Mouse (Mus musculus): ENCODE measurements around the gene Lrrc73. TPM values are rescaled to one million over a fixed set of nuclear protein-coding genes. Genes with fewer than 3 reads are reported as not detected.
A peak's percentile ranks its signal among the peaks of the same experiment; 100 is the strongest.

Lrrc73 gene
- polyA plus RNA-seq, 1 experiment from 2014 or later: 0.73 TPM

DNA sequence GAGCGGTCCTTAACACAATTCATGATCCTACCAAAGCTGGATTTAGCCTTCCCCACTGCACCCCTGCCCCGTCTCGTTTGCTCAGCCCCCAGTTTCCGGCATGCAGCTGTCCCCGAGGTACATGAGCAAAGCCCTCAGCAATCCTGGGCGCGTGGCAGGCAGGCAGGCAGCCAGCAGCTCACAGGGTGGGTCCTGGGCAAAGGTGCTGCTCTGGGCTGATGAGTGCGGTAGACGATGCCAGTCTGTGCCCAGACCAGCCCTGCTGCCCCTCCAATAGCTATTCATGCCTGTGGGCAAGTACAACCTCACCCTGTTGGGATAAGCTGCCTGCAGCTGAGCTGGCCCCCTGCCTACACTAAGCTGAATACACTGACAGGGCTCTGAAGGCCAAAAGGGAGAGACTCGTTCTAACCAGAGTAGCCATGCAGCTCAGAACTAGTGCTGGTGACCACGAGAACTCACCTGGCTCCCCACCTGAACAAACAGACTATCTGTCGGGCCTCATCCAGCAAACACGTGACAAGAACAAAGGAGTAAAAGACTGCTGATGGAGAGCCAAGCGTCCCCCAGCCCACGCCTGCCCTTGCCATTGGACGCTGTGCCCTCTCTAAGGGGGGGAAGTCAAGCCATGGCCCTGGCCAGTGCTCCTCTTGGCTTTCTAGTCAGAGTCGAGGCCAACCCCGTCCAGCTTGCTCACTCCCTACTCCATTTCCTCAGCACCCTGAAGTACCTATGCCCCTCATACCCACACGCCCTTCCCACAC is 16.6 kb downstream of the Lrrc73 start:
- H3K4me3 ChIP-seq (ENCODE audit: low read depth, low read length): no peak overlapping the region
- H3K4me2 ChIP-seq (replicated peaks; ENCODE audit: low read depth): no peak overlapping the region
- H3K27me3 ChIP-seq (ENCODE audit: control insufficient read depth, insufficient read depth, low read length): no peaks in the 10 kb centered on the region
- peaks cover 7% of the 10 kb centered on the region for H3K36me3 ChIP-seq (ENCODE audit: control insufficient read depth, insufficient read depth, low read length)
- H3K9ac ChIP-seq (ENCODE audit: low read length): 0 out of 2 replicates have a peak overlapping the region, but pooled peaks have one; percentile 23
- ATAC-seq (ENCODE audit: low FRiP score, low TSS enrichment) (peak; percentile 25; the same call in 1 of the 2 replicates), DNase-seq (ENCODE audit: low spot score) (peak; percentile 63)
- H3K9me3 ChIP-seq (ENCODE audit: control insufficient read depth, low read length): no peaks in the 10 kb centered on the region
- peak overlapping the region; percentile 50 for H3K27ac ChIP-seq (replicated peaks)
- H3K4me1 ChIP-seq (replicated peaks; ENCODE audit: control insufficient read depth, insufficient read depth): no peaks in the 10 kb centered on the region
- TF ChIP-seq CTCF (IDR thresholded peaks at IDR 0.05; ENCODE audit: low read depth) (no peak), EP300 (optimal IDR thresholded peaks at IDR 0.05) (no peak)
- WGBS: 50% methylated on average over 19 of the region's 19 CpGs

DNA sequence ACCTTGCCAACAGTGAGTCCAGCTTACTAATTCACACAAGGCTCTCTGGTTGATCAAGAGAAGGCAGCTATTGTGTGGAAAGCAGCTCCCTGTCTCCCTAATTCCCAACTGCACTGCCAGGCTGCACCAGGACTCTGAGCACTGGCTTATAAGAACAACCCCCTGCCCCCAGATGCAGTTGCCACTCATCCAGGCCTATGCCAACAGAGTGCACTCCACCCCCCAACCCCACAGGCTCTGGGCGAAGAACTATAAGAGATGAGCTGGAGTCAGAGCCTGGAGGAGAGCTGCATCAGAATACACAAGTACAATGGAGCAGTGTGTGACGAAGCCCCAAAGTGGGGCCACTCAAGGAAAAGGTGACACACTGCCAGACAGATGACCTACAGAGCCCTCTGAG is 18.7 kb downstream of the Lrrc73 start:
- TF ChIP-seq EP300 (optimal IDR thresholded peaks at IDR 0.05): no peak
- H3K36me3 ChIP-seq (ENCODE audit: control insufficient read depth, insufficient read depth, low read length): peaks cover 7% of the 10 kb centered on the region
- no peak for DNase-seq (ENCODE audit: low spot score)

DNA sequence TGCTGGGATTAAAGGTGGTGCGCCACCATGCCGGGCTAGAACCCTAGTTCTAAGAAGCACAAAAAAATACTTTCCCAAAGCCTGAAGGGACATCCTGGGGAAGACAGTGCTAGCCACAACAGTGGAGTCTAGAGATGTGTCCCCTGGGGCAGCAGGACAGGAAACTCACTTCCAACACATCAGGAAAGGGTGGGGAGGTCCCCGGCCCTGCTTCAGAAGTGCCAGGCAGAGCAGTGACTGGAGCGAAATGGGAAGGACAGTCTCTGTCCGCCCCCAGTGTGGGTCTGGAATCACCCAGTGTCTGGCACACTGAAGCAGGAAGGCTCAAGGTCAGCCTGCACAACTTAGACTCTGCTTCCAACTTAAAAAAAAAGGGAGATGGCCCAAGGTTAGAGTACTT is 19.3 kb downstream of the Lrrc73 start:
- 89% methylated on average over 5 of the region's 5 CpGs for WGBS
- Histone ChIP-seq H3K9me3 (ENCODE audit: control insufficient read depth, low read length) (no peaks in the 10 kb centered on the region), H3K4me1 (replicated peaks; ENCODE audit: control insufficient read depth, insufficient read depth) (no peaks in the 10 kb centered on the region), H3K27me3 (ENCODE audit: control insufficient read depth, insufficient read depth, low read length) (no peaks in the 10 kb centered on the region), H3K36me3 (ENCODE audit: control insufficient read depth, insufficient read depth, low read length) (peaks cover 7% of the 10 kb centered on the region), H3K4me2 (replicated peaks; ENCODE audit: low read depth) (no peak overlapping the region), H3K27ac (replicated peaks) (no peak overlapping the region), H3K4me3 (ENCODE audit: low read depth, low read length) (no peak overlapping the region), H3K9ac (ENCODE audit: low read length) (no peak overlapping the region)
- no peak for TF ChIP-seq CTCF (IDR thresholded peaks at IDR 0.05; ENCODE audit: low read depth)
- TF ChIP-seq EP300 (optimal IDR thresholded peaks at IDR 0.05): no peak
- ATAC-seq (ENCODE audit: low FRiP score, low TSS enrichment) (no peak), DNase-seq (ENCODE audit: low spot score) (no peak)

More for the DNA sequence above, 18.7 kb downstream of the Lrrc73 start:
- Histone ChIP-seq H3K27me3 (ENCODE audit: control insufficient read depth, insufficient read depth, low read length) (no peaks in the 10 kb centered on the region), H3K9me3 (ENCODE audit: control insufficient read depth, low read length) (no peaks in the 10 kb centered on the region), H3K4me1 (replicated peaks; ENCODE audit: control insufficient read depth, insufficient read depth) (no peaks in the 10 kb centered on the region), H3K27ac (replicated peaks) (no peak overlapping the region), H3K9ac (ENCODE audit: low read length) (no peak overlapping the region), H3K4me2 (replicated peaks; ENCODE audit: low read depth) (no peak overlapping the region), H3K4me3 (ENCODE audit: low read depth, low read length) (no peak overlapping the region)
- ATAC-seq (ENCODE audit: low FRiP score, low TSS enrichment): no peak
- WGBS: 89% methylated on average over 2 of the region's 2 CpGs

DNA sequence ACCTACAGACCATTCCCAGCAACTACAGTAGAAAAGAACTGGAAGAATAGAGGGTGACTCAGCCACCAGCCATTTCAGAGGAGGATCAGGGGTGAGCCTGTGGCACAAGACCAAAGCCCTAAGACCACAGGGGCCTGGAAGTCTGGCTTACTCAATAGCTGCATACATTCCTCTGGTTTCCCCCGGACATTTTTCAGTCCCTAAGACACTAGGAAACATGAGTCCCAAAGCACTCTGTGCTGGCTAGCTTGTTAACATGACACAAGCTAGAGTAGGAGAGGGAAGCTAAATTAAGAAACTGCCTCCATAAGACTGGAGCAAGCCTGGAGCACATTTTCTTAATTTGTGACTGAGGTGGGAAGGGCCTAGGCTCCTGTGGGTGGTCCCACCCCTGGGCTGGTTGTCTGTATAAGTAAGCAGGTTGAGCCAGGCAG is 20.5 kb downstream of the Lrrc73 start:
- no peak for TF ChIP-seq CTCF (IDR thresholded peaks at IDR 0.05; ENCODE audit: low read depth)
- no peak for TF ChIP-seq EP300 (optimal IDR thresholded peaks at IDR 0.05)
- peaks cover 7% of the 10 kb centered on the region for H3K36me3 ChIP-seq (ENCODE audit: control insufficient read depth, insufficient read depth, low read length)
- H3K4me1 ChIP-seq (replicated peaks; ENCODE audit: control insufficient read depth, insufficient read depth): no peaks in the 10 kb centered on the region
- no peak overlapping the region for H3K4me3 ChIP-seq (ENCODE audit: low read depth, low read length)
- WGBS: 25% methylated on average over 1 of the region's 1 CpGs
- H3K4me2 ChIP-seq (replicated peaks; ENCODE audit: low read depth): no peak overlapping the region
- H3K27ac ChIP-seq (replicated peaks): peak overlapping the region; percentile 58
- ATAC-seq (ENCODE audit: low FRiP score, low TSS enrichment) (no peak; the same call in 1 of the 2 replicates), DNase-seq (ENCODE audit: low spot score) (no peak)
- H3K9me3 ChIP-seq (ENCODE audit: control insufficient read depth, low read length): no peaks in the 10 kb centered on the region
- no peaks in the 10 kb centered on the region for H3K27me3 ChIP-seq (ENCODE audit: control insufficient read depth, insufficient read depth, low read length)
- no peak overlapping the region for H3K9ac ChIP-seq (ENCODE audit: low read length)

DNA sequence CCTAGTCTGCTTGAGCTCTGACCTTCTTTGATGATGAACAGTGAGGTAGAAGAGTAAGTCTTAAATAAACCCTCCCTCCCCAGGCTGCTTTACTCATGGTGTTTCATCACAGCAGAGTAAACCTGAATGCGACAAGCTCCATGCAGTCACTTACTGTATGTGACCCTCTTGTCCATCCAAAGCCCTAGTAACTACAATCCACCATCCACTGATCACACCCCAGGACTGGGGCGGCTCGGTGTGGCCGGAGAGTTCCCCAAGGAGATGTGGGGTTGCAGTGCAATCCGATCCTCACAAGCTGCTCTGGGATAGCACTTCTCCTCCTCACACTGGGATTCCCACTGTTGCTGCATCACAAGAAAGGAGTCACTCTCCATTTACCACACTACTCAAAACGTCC is 21.1 kb downstream of the Lrrc73 start:
- Histone ChIP-seq H3K27me3 (ENCODE audit: control insufficient read depth, insufficient read depth, low read length) (no peaks in the 10 kb centered on the region), H3K4me2 (replicated peaks; ENCODE audit: low read depth) (no peak overlapping the region), H3K4me3 (ENCODE audit: low read depth, low read length) (no peak overlapping the region), H3K9ac (ENCODE audit: low read length) (no peak overlapping the region), H3K27ac (replicated peaks) (peak overlapping the region; percentile 58), H3K9me3 (ENCODE audit: control insufficient read depth, low read length) (no peaks in the 10 kb centered on the region), H3K4me1 (replicated peaks; ENCODE audit: control insufficient read depth, insufficient read depth) (no peaks in the 10 kb centered on the region), H3K36me3 (ENCODE audit: control insufficient read depth, insufficient read depth, low read length) (peaks cover 7% of the 10 kb centered on the region)
- no peak for TF ChIP-seq EP300 (optimal IDR thresholded peaks at IDR 0.05)
- no peak for TF ChIP-seq CTCF (IDR thresholded peaks at IDR 0.05; ENCODE audit: low read depth)
- WGBS: 70% methylated on average over 6 of the region's 6 CpGs
- ATAC-seq (ENCODE audit: low FRiP score, low TSS enrichment) (no peak), DNase-seq (ENCODE audit: low spot score) (no peak)

DNA sequence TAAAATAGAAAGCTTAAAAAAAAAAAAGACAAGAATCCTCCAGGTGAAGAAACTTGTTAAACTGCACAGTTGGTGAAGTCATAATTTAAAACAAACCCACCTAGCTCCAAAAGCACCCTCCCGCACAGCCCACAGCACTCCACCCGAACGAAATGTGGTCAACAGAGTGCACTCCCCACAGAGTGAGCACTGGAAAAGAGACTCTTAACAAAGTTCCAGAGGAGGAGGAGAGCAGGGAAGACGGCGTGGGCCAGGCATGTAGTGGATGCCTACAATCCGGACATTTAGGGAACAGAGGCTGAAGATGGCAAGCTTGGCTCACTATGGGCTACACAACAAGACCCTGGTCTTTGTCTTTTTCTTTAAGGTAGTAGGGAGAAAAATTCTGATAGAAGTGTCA is 21.7 kb downstream of the Lrrc73 start:
- 83% methylated on average over 6 of the region's 6 CpGs for WGBS

More for the DNA sequence above, 21.7 kb downstream of the Lrrc73 start:
- no peak for DNase-seq (ENCODE audit: low spot score)
- Histone ChIP-seq H3K4me2 (replicated peaks; ENCODE audit: low read depth) (no peak overlapping the region), H3K9me3 (ENCODE audit: control insufficient read depth, low read length) (no peaks in the 10 kb centered on the region), H3K9ac (ENCODE audit: low read length) (no peak overlapping the region), H3K36me3 (ENCODE audit: control insufficient read depth, insufficient read depth, low read length) (peaks cover 7% of the 10 kb centered on the region), H3K27me3 (ENCODE audit: control insufficient read depth, insufficient read depth, low read length) (no peaks in the 10 kb centered on the region), H3K4me1 (replicated peaks; ENCODE audit: control insufficient read depth, insufficient read depth) (no peaks in the 10 kb centered on the region), H3K27ac (replicated peaks) (no peak overlapping the region), H3K4me3 (ENCODE audit: low read depth, low read length) (no peak overlapping the region)
- TF ChIP-seq EP300 (optimal IDR thresholded peaks at IDR 0.05) (no peak), CTCF (IDR thresholded peaks at IDR 0.05; ENCODE audit: low read depth) (no peak)
- ATAC-seq (ENCODE audit: low FRiP score, low TSS enrichment): no peak
